ENCODE assay signal across 28 mouse cellular contexts in genomic region chr5:5392786-5393185, GRCm38 (mm10). TPM values are rescaled to one million over a fixed set of nuclear protein-coding genes. Genes with fewer than 3 reads are reported as not detected.
A peak's percentile ranks its signal among the peaks of the same experiment; 100 is the strongest.
DNase-seq lines count a peak whose midpoint lies in the region; ATAC-seq and TF ChIP-seq lines count a peak whose summit lies in the region.
"Had no signal": no experiment of that assay in that cellular context is flagged by ENCODE, and none has a peak within 500 bp of the region (broad histone marks: within the 10 kb centered on the region; RNA-seq: fewer than 3 reads in every experiment).

No protein-coding gene starts in this region.

- H3K27me3 ChIP-seq in heart, postnatal 0 days (ENCODE audit: control insufficient read depth, insufficient read depth, low read length): no peaks in the 10 kb centered on the region
- H3K27me3 ChIP-seq in heart, adult 2 months (ENCODE audit: control insufficient read depth, insufficient read depth, low read length): no peaks in the 10 kb centered on the region
- H3K27me3 ChIP-seq in myocyte (ENCODE audit: control insufficient read depth, insufficient read depth, insufficient read length): no peaks in the 10 kb centered on the region
- H3K27me3 ChIP-seq: embryonic facial prominence, embryonic 15.5 days; heart, embryonic 13.5 days; hindbrain, embryonic 12.5 days; intestine, embryonic 15.5 days; liver, embryonic 15.5 days; midbrain, embryonic 12.5 days had no signal

- H3K4me3 ChIP-seq in heart, postnatal 0 days (ENCODE audit: low read depth, low read length): no peak overlapping the region
- no peak overlapping the region for H3K4me3 ChIP-seq in heart, adult 2 months
- H3K4me3 ChIP-seq in myocyte: no peak overlapping the region
- H3K4me3 ChIP-seq: embryonic facial prominence, embryonic 15.5 days; heart, embryonic 13.5 days; hindbrain, embryonic 12.5 days; intestine, embryonic 15.5 days; liver, embryonic 15.5 days; midbrain, embryonic 12.5 days had no signal

- no peaks in the 10 kb centered on the region for H3K79me2 ChIP-seq in heart, adult 2 months (replicated peaks; ENCODE audit: control insufficient read depth, insufficient read depth, low read length)
- H3K79me2 ChIP-seq in myocyte (ENCODE audit: control insufficient read depth, insufficient read depth): no peaks in the 10 kb centered on the region

- H3K4me1 ChIP-seq in heart, postnatal 0 days (ENCODE audit: control insufficient read depth, insufficient read depth): no peaks in the 10 kb centered on the region
- no peaks in the 10 kb centered on the region for H3K4me1 ChIP-seq in heart, adult 2 months (ENCODE audit: control insufficient read depth, insufficient read depth, low read length)
- H3K4me1 ChIP-seq: embryonic facial prominence, embryonic 15.5 days; heart, embryonic 13.5 days; hindbrain, embryonic 12.5 days; intestine, embryonic 15.5 days; liver, embryonic 15.5 days; midbrain, embryonic 12.5 days had no signal

- peak; percentile 45 for DNase-seq in heart, postnatal 0 days (ENCODE audit: low spot score)
- no peak for DNase-seq in heart, adult 2 months
- DNase-seq in 416B (ENCODE audit: low read depth) (peak; percentile 37), NIH3T3 (ENCODE audit: low read depth) (peak; percentile 75), liver (no peak)
- DNase-seq in layer of hippocampus, postnatal 36 days: no peak
- no peak for DNase-seq in gastrocnemius, postnatal 10 days
- DNase-seq: adrenal gland, postnatal 36 days; cerebellum, adult 2 months; cerebellum, postnatal 14 days; kidney, adult 2 months; kidney, postnatal 36 days; lung, embryonic 14.5 days; lung, postnatal 36 days; retina, postnatal 1 day; right cerebral cortex, postnatal 25 days; thymus, adult 18-20 months; thymus, postnatal 25 days had no signal

- H3K27ac ChIP-seq in heart, postnatal 0 days (ENCODE audit: low read depth): no peak overlapping the region
- no peak overlapping the region for H3K27ac ChIP-seq in heart, adult 2 months
- H3K27ac ChIP-seq: embryonic facial prominence, embryonic 15.5 days; heart, embryonic 13.5 days; hindbrain, embryonic 12.5 days; hindbrain, postnatal 0 days; intestine, embryonic 15.5 days; liver, embryonic 15.5 days; midbrain, embryonic 12.5 days had no signal

- no peak for ATAC-seq in heart, postnatal 0 days (ENCODE audit: insufficient read depth, low read depth)
- ATAC-seq: forebrain, embryonic 14.5 days; hindbrain, postnatal 0 days; intestine, embryonic 15.5 days had no signal

- no peak for TF ChIP-seq EP300 in heart, postnatal 0 days (IDR thresholded peaks at IDR 0.05; ENCODE audit: low read depth)
- TF ChIP-seq EP300 in heart, adult 2 months (IDR thresholded peaks at IDR 0.05; ENCODE audit: insufficient read depth, low read depth, low read length): no peak

- TF ChIP-seq CTCF in heart, postnatal 0 days (IDR thresholded peaks at IDR 0.05; ENCODE audit: low read depth): no peak
- TF ChIP-seq CTCF in heart, adult 2 months (IDR thresholded peaks at IDR 0.05): no peak

- no peak for TF ChIP-seq POLR2A in heart, adult 2 months (IDR thresholded peaks at IDR 0.05; ENCODE audit: insufficient read depth, low read depth, low read length)
- no peak for TF ChIP-seq POLR2A in myocyte (IDR thresholded peaks at IDR 0.05; ENCODE audit: insufficient read length, low read depth)

- 34% methylated on average over 3 of the region's 3 CpGs for WGBS in heart, postnatal 0 days
- WGBS in heart, adult 2 months: 37% methylated on average over 3 of the region's 3 CpGs

- no peaks in the 10 kb centered on the region for H3K36me3 ChIP-seq in heart, postnatal 0 days (replicated peaks; ENCODE audit: control insufficient read depth, insufficient read depth, low read length)
- H3K36me3 ChIP-seq in heart, adult 2 months (ENCODE audit: control insufficient read depth, insufficient read depth, low read length): no peaks in the 10 kb centered on the region
- no peaks in the 10 kb centered on the region for H3K36me3 ChIP-seq in myocyte (ENCODE audit: control insufficient read depth, insufficient read depth)
- H3K36me3 ChIP-seq: embryonic facial prominence, embryonic 15.5 days; G1E; heart, embryonic 13.5 days; hindbrain, embryonic 12.5 days; intestine, embryonic 15.5 days; liver, embryonic 15.5 days; midbrain, embryonic 12.5 days had no signal

- no peak overlapping the region for H3K9ac ChIP-seq in heart, postnatal 0 days (replicated peaks; ENCODE audit: low read depth, low read length)
- no peak overlapping the region for H3K9ac ChIP-seq in heart, adult 2 months (ENCODE audit: low read depth, low read length)
- H3K9ac ChIP-seq: embryonic facial prominence, embryonic 15.5 days; heart, embryonic 13.5 days; hindbrain, embryonic 12.5 days; intestine, embryonic 15.5 days; liver, embryonic 15.5 days; lung, embryonic 14.5 days; midbrain, embryonic 12.5 days had no signal

- H3K9me3 ChIP-seq in heart, postnatal 0 days (replicated peaks; ENCODE audit: control insufficient read depth, low read length): no peaks in the 10 kb centered on the region
- H3K9me3 ChIP-seq: embryonic facial prominence, embryonic 15.5 days; G1E; heart, embryonic 13.5 days; hindbrain, embryonic 12.5 days; intestine, embryonic 15.5 days; liver, embryonic 15.5 days; midbrain, embryonic 12.5 days had no signal

- H3ac ChIP-seq in myocyte (ENCODE audit: control insufficient read depth, insufficient read length): no peak overlapping the region

- no peak overlapping the region for H3K4me2 ChIP-seq in heart, postnatal 0 days (ENCODE audit: low read depth, low read length)
- H3K4me2 ChIP-seq in myocyte (ENCODE audit: low read depth): peak overlapping the region; percentile 27
- H3K4me2 ChIP-seq: embryonic facial prominence, embryonic 15.5 days; heart, embryonic 13.5 days; hindbrain, embryonic 12.5 days; intestine, embryonic 15.5 days; liver, embryonic 15.5 days; lung, embryonic 14.5 days; midbrain, embryonic 12.5 days had no signal

- intact Hi-C loops in heart, adult 2 months (cut with DNase I): no loop called here

TF ChIP-seq in myocyte, 11 proteins besides CTCF, POLR2A, EP300 and RAD21:
- TF ChIP-seq MAX (IDR thresholded peaks at IDR 0.05; ENCODE audit: low read depth) (no peak), MYOG (IDR thresholded peaks at IDR 0.05; ENCODE audit: control insufficient read depth in 1 of 3, insufficient read depth in 1 of 3, insufficient read length in 2 of 3, low read depth in 2 of 3) (no peak), MYOD1 (IDR thresholded peaks at IDR 0.05; ENCODE audit: control insufficient read depth in 1 of 3, insufficient read length in 2 of 3, low read depth in 2 of 3) (no peak), TCF3 (IDR thresholded peaks at IDR 0.05; ENCODE audit: insufficient read length, low read depth) (no peak), USF1 (IDR thresholded peaks at IDR 0.05; ENCODE audit: low read depth) (peak; percentile 21)
TF ChIP-seq in myocyte: peak in this region for 1.

RNA-seq across cellular contexts. Expression of gene Cdk14, which starts 27.3 kb away (rescaled TPM):
- 8.6 and 17.5 TPM in 2 replicates for total RNA-seq in heart, postnatal 0 days (2014; rRNA removed; ENCODE audit: low replicate concordance)
- 5.8 and 6.0 TPM in 2 replicates for polyA plus RNA-seq in heart, postnatal 0 days (2015; fragmentation: Nextera tagmentation; extraction: Ambion mirVana)
- 1 to 10 TPM; 7.6 to 8.1 TPM for total RNA-seq in heart, adult 2 months (2021)
- polyA plus RNA-seq in heart, adult 2 months (2012; rRNA removed): 2.7 and 3.6 TPM in 2 replicates
- 11.2 TPM for polyA plus RNA-seq in myocyte (2012; fragmentation: generic; extraction: Trizol)
- 100 to 1,000 TPM; 254 to 260 TPM for total RNA-seq in layer of hippocampus, postnatal 36 days (2021)
- total RNA-seq in gastrocnemius, postnatal 10 days (2021): 10 to 100 TPM; 14.3 to 21.1 TPM
- polyA plus RNA-seq: G1E had no signal

Comparison
In these comparisons a context has a peak if more than half of its experiments do, and no peak if none do; other contexts are left out.
1. DNase-seq: peak in heart, postnatal 0 days (single experiment), 416B (single experiment) and NIH3T3 (single experiment); none in heart, adult 2 months (0 of 2), layer of hippocampus, postnatal 36 days (0 of 2), gastrocnemius, postnatal 10 days (single experiment) and liver (single experiment).
2. RNA of gene Cdk14, which starts 27.3 kb away (total RNA-seq): 254 to 260 TPM in layer of hippocampus, postnatal 36 days; 14.3 to 21.1 TPM in gastrocnemius, postnatal 10 days, 8.6 to 17.5 TPM in heart, postnatal 0 days and 7.6 to 8.1 TPM in heart, adult 2 months; every median in the first group is over 10 times any median in the second.